Mouse (Mus musculus) neural tube, embryonic 14.5 days (tissue): Measurements from ENCODE around the gene Cnnm2. TPM values are rescaled to one million over a fixed set of nuclear protein-coding genes. Genes with fewer than 3 reads are reported as not detected.

Experiments used
- ATAC-seq: fragments of 200-750 bp; cut with Nextera tagmentation; 2 replicates; pipeline ENCODE4 v1.8.0; 2017; ENCODE audit warnings: low read depth, mild to moderate bottlenecking, moderate TSS enrichment, moderate library complexity
- H3K27ac ChIP-seq: fragments of 300-500 bp; sonication (generic); 2 replicates; pipeline ENCODE4 v1.5.1; 2014; ENCODE audit warnings: low read depth, mild to moderate bottlenecking, control low read depth, low read length, moderate library complexity, mixed read lengths
- H3K27me3 ChIP-seq: fragments of 300-500 bp; sonication (generic); 2 replicates; pipeline ENCODE4 v1.6.1; 2014; ENCODE audit warnings: low read length; ENCODE audit not compliant: control insufficient read depth, insufficient read depth
- H3K36me3 ChIP-seq: fragments of 300-500 bp; sonication (generic); 2 replicates; pipeline ENCODE4 v1.6.1; 2014; ENCODE audit warnings: low read length, mixed read lengths; ENCODE audit not compliant: control insufficient read depth, insufficient read depth
- H3K4me1 ChIP-seq: fragments of 300-500 bp; sonication (generic); 2 replicates; pipeline ENCODE4 v1.6.1; 2014; ENCODE audit warnings: low read length; ENCODE audit not compliant: control insufficient read depth, insufficient read depth
- H3K4me2 ChIP-seq: fragments of 300-500 bp; sonication (generic); 2 replicates; pipeline ENCODE4 v1.6.1; 2014; ENCODE audit warnings: mild to moderate bottlenecking, low read depth, low read length, control low read depth
- H3K4me3 ChIP-seq: fragments of 300-500 bp; sonication (generic); 2 replicates; pipeline ENCODE4 v1.5.1; 2014; ENCODE audit warnings: low read depth, low read length, control low read depth, mixed read lengths
- H3K9ac ChIP-seq: fragments of 300-500 bp; sonication (generic); replicated peaks from 2 replicates; pipeline ENCODE4 v1.6.1; 2014; ENCODE audit warnings: low read depth, mild to moderate bottlenecking, control low read depth, low read length, mixed read lengths
- H3K9me3 ChIP-seq: fragments of 300-500 bp; sonication (generic); 2 replicates; pipeline ENCODE4 v1.6.1; 2016; ENCODE audit warnings: low read length; ENCODE audit not compliant: control insufficient read depth
- WGBS: fragments of 180-500 bp; shearing (Covaris S2); extraction: QIAGEN DNeasy Blood & Tissue Kit; methylation state at CpG from one replicate; pipeline ENCODE4 v1.1.7; 2014; 5-methylcytosine and 5-hydroxymethylcytosine counted together
- polyA plus RNA-seq: library from polyadenylated mRNA; unstranded; fragments of >200 nt; fragmentation: Nextera tagmentation; extraction: Ambion mirVana; gene quantifications from 2 replicates; pipeline ENCODE4 v1.2.1, GENCODE M21; 2014

The Cnnm2 gene
- polyA plus RNA-seq, 1 experiment from 2014 or later = 11.7 TPM

DNA sequence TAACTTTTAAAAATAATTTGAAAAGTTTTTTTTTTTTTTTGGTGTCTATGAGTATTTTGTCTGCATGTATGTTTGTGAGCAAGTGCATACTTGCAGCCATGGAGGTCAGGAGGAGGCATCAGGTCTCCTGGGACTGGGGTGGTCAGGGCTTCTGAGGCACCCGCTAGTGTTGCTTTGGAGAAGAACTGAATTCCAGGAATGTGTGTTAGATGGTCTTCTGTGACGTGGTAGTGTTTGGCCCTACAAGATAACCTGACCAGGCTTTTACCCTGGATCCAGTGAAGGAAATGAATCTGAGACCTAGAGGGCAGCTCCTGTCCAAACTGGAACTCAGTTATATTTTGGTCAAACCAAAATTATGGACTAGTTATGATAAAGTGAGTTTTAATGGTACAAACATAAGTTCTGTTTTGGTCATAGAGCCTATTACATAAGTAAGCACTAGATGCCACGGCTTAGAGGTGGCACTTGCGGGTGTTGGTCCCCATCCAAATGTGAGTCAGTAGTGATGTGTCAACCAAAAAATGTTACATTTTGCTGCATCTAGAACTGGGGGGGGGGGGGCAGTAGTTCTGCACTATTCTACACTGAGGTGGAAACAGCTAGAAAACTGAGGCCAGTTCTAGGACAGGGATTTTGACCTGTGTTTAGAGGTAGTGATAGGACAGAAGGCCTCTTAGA lies 38.6 kb downstream of the Cnnm2 start:
- H3K9me3 ChIP-seq = no peaks in the 10 kb centered on the region
- H3K27ac ChIP-seq = no peak overlapping the region
- H3K27me3 ChIP-seq = no peaks in the 10 kb centered on the region
- H3K9ac ChIP-seq = no peak overlapping the region
- ATAC-seq = no peak
- WGBS = 94% methylated on average over 4 of the region's 4 CpGs
- no peaks in the 10 kb centered on the region for H3K4me1 ChIP-seq
- H3K4me2 ChIP-seq = no peak overlapping the region
- H3K36me3 ChIP-seq = no peaks in the 10 kb centered on the region
- H3K4me3 ChIP-seq = no peak overlapping the region

DNA sequence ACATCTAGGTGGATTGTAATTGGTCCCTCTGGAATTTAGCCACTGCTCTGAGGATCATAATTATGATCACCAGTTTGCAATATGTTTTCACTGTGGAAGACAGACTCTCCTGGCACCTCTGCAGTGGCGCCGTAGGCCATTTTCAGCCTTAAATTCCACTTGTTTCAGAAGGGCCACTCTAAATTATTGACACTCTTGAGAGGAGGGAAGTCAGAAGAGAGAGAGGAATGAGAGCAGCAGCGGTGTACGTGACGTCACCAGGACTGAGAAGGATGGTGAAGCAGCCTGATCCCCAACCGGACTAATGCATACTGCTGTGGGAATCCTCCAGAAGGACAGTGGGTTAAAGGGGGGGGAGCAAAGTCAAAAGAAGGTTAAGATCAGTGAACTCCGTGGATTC lies 40.1 kb downstream of the Cnnm2 start:
- H3K4me3 ChIP-seq = no peak overlapping the region
- H3K4me2 ChIP-seq = no peak overlapping the region
- no peaks in the 10 kb centered on the region for H3K36me3 ChIP-seq
- no peaks in the 10 kb centered on the region for H3K4me1 ChIP-seq
- no peak for ATAC-seq
- no peaks in the 10 kb centered on the region for H3K9me3 ChIP-seq
- H3K9ac ChIP-seq = no peak overlapping the region
- no peaks in the 10 kb centered on the region for H3K27me3 ChIP-seq
- H3K27ac ChIP-seq = no peak overlapping the region
- 80% methylated on average over 7 of the region's 7 CpGs for WGBS

DNA sequence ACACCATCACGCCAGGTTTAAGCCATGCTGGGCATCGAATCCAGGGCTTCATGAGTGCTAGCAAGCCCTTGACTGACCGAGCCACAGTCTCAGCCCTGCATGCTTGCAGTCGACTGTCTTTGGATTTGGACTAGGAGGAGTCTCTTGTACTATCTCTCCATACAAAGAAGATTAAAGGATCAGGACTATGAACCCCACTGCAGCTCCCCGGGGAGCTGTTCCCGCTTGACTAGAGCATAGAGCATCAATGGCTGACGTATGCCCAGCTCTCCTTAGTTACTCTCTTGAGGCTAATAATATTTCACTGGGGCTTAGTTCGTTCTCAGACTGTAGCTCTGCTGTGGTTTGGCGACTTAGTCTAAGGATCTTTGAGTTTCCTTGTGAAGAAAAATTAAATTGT lies 40.9 kb downstream of the Cnnm2 start:
- Histone ChIP-seq H3K36me3 (no peaks in the 10 kb centered on the region), H3K27me3 (no peaks in the 10 kb centered on the region), H3K4me1 (no peaks in the 10 kb centered on the region), H3K4me2 (no peak overlapping the region), H3K27ac (no peak overlapping the region), H3K4me3 (no peak overlapping the region), H3K9me3 (no peaks in the 10 kb centered on the region), H3K9ac (no peak overlapping the region)
- 68% methylated on average over 9 of the region's 9 CpGs for WGBS
- no peak for ATAC-seq

DNA sequence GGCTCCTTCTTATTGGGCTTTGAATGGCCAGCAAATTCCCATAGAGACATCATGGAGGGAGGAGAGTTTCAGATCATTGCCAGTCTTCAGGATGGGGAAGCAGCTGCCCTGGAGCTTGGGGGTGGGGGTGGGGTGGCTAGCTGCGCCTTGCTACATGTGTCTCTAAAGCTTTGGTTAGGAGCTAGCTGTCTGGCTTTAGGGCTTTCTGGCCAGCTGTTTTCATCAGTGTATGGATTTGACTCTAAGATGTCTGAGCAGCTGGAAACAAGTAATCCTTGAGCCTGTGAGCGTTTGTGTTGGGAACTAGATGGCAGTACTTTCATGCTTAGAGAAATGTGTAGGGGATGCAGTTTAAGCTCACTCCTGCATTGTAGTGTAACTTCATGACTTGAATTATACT lies 42.3 kb downstream of the Cnnm2 start:
- Histone ChIP-seq H3K36me3 (no peaks in the 10 kb centered on the region), H3K9me3 (no peaks in the 10 kb centered on the region), H3K4me1 (no peaks in the 10 kb centered on the region), H3K27me3 (no peaks in the 10 kb centered on the region), H3K4me3 (no peak overlapping the region), H3K9ac (no peak overlapping the region), H3K27ac (no peak overlapping the region), H3K4me2 (no peak overlapping the region)
- 85% methylated on average over 2 of the region's 2 CpGs for WGBS
- ATAC-seq = no peak

DNA sequence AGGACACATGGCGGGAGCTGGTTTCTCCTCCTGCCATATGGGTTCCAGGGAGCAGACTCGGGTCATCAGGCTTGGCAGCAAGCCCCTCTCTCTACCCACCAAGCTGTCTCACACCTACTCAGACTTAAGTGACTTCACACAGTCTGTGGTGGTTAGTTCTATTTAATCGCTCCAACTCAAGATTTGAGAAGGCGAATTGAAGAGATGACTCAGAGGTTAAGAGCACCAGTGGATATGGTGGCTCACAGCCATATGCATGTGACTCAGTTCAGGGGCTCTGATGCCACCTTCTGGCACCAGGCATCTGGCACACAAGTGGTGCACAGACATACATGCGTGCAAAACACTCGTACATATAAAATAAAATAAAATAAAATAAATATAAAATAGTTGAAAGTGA lies 43.4 kb downstream of the Cnnm2 start:
- ATAC-seq = no peak
- Histone ChIP-seq H3K9me3 (no peaks in the 10 kb centered on the region), H3K27me3 (no peaks in the 10 kb centered on the region), H3K4me3 (no peak overlapping the region), H3K27ac (no peak overlapping the region), H3K9ac (no peak overlapping the region), H3K36me3 (no peaks in the 10 kb centered on the region), H3K4me2 (no peak overlapping the region), H3K4me1 (no peaks in the 10 kb centered on the region)
- WGBS = 95% methylated on average over 6 of the region's 6 CpGs

DNA sequence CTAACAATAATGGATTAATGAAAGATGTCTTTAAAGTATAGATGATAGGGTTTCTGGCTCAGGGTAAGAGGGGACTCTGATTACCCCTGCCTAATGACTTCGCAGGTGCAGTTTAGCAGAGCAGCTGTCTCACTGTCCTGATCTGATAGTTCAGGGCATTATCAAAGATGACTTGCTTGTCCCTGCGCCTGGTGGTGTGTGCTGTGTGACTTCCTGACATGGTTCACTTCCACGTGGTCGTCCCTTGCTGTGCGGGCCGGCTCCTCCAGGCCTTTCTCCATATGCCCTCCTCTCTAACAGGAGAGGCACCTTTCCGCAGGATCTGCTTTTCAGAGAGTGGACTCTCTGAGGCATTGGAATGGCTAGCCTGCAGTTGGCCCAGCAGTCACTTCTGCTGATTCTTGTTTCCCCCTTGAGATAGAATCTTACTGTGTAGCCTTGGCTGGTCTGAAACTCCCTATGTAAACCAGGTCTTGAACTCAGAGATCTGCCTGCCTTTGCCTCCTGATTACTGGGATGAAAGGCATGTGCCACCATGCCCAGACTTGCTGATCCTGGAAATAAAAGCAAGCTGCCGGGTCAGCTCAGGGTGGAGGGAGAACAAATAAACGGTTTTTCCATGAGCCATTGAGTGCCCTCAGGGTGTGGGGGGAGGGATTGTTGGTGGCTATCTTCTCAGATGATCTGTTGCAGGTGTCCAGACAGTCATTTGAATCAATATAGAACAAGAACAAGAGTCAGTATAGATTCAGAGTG lies 44.7 kb downstream of the Cnnm2 start:
- Histone ChIP-seq H3K4me3 (no peak overlapping the region), H3K9ac (no peak overlapping the region), H3K27me3 (no peaks in the 10 kb centered on the region), H3K36me3 (no peaks in the 10 kb centered on the region), H3K27ac (no peak overlapping the region), H3K4me1 (no peaks in the 10 kb centered on the region), H3K9me3 (no peaks in the 10 kb centered on the region), H3K4me2 (no peak overlapping the region)
- 69% methylated on average over 9 of the region's 9 CpGs for WGBS
- ATAC-seq = no peak

DNA sequence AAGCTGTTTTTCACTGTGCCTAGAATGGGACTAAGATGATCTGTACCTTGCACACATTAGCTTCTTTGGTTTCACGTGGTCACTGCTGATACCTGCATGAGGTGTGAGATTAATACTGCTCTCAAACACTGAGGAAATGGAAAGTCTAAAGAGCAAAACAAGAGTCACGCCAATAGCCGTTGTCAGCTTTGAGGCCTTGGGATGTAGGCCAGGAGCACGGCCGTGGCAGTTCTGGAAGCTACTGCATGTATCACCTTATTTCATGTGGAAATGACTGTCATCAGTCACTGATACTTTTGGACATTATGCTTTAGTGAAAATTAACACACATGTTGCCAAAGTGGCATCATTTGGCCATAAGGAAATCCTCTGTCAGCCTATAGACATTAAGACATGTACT lies 46.9 kb downstream of the Cnnm2 start:
- Histone ChIP-seq H3K4me3 (no peak overlapping the region), H3K9me3 (no peaks in the 10 kb centered on the region), H3K27me3 (no peaks in the 10 kb centered on the region), H3K4me1 (no peaks in the 10 kb centered on the region), H3K27ac (no peak overlapping the region), H3K4me2 (no peak overlapping the region), H3K36me3 (no peaks in the 10 kb centered on the region), H3K9ac (no peak overlapping the region)
- WGBS = 97% methylated on average over 5 of the region's 5 CpGs
- ATAC-seq = no peak

DNA sequence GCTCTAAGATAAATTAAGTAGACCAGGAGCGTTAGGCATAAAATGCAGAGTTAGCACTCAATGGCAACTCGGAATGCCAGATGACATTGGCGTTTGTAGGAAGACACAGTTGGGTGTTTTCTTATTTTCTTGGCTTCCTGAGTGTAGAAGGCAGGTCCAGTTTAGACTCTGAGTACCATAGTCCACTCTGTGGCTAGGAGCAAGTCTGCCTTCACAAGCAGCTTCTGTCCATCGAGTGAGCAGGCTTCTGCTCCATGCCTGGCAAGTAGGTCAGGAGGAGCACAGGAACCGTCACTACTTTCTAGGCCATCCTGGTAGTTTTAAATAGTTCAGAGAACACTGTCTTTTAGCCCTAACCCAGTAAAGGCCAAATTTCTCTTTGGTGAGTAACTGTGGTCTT lies 47.6 kb downstream of the Cnnm2 start:
- H3K9ac ChIP-seq = no peak overlapping the region
- no peaks in the 10 kb centered on the region for H3K27me3 ChIP-seq
- H3K27ac ChIP-seq = no peak overlapping the region
- no peak overlapping the region for H3K4me2 ChIP-seq
- WGBS = 93% methylated on average over 5 of the region's 5 CpGs
- no peak for ATAC-seq
- H3K9me3 ChIP-seq = no peaks in the 10 kb centered on the region
- H3K4me3 ChIP-seq = no peak overlapping the region
- no peaks in the 10 kb centered on the region for H3K36me3 ChIP-seq
- H3K4me1 ChIP-seq = no peaks in the 10 kb centered on the region

DNA sequence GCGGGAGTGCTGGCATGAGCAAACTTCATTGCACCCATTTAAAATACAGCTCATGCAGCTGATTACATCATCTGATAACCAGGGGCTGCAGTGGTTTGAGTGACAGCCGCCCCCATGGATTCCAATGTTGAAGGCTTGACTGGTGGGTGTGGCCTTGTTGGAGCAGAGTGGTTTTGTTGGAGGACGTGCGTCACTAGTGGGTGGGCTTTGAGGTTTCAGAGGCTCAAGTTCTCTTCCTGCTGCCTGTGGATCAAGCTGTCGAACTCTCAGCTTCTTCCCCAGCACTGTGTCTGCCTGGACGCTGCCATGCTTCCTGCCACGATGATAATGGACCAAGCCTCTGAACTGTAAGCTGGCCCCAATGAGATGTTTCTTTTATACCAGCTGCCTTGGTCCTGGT lies 57.9 kb downstream of the Cnnm2 start:
- no peak overlapping the region for H3K4me3 ChIP-seq
- no peak overlapping the region for H3K4me2 ChIP-seq
- H3K27me3 ChIP-seq = no peaks in the 10 kb centered on the region
- H3K9ac ChIP-seq = no peak overlapping the region
- H3K27ac ChIP-seq = no peak overlapping the region
- no peaks in the 10 kb centered on the region for H3K36me3 ChIP-seq
- no peak for ATAC-seq
- no peaks in the 10 kb centered on the region for H3K4me1 ChIP-seq
- H3K9me3 ChIP-seq = no peaks in the 10 kb centered on the region
- WGBS = 75% methylated on average over 7 of the region's 7 CpGs
